Mouse (Mus musculus) cerebellum, adult 11-12 months (tissue): ENCODE measurements around the gene Exoc3l4.

Source experiments
- DNase-seq: peaks from one replicate; pipeline ENCODE4 v3.0.0; 2022

Gene Exoc3l4

GRCm38 (mm10) chr12:111412581-111413284 is 4.1 kb upstream of the Exoc3l4 start:
- DNase-seq = no peak

- peak; percentile 84 for DNase-seq
These were observed 3.5 kb upstream of the Exoc3l4 start for GRCm38 (mm10) chr12:111413300-111413699.

GRCm38 (mm10) chr12:111419918-111420317 is 3.1 kb downstream of the Exoc3l4 start:
- DNase-seq = no peak

- no peak for DNase-seq
These were observed 4.3 kb downstream of the Exoc3l4 start for GRCm38 (mm10) chr12:111420946-111421709.

GRCm38 (mm10) chr12:111422852-111423251 is 6.0 kb downstream of the Exoc3l4 start:
- no peak for DNase-seq

- no peak for DNase-seq
These were observed 6.8 kb downstream of the Exoc3l4 start for GRCm38 (mm10) chr12:111423570-111424129.

GRCm38 (mm10) chr12:111424547-111424946 is 7.7 kb downstream of the Exoc3l4 start:
- no peak for DNase-seq

- DNase-seq = peak; percentile 63
These were observed 8.4 kb downstream of the Exoc3l4 start for GRCm38 (mm10) chr12:111425258-111425657.

GRCm38 (mm10) chr12:111425789-111426460 is 9.1 kb downstream of the Exoc3l4 start:
- DNase-seq = peak; percentile 82

GRCm38 (mm10) chr12:111427438-111428113 is 10.8 kb downstream of the Exoc3l4 start:
- DNase-seq = no peak

- no peak for DNase-seq
These were observed 11.5 kb downstream of the Exoc3l4 start for GRCm38 (mm10) chr12:111428364-111428763.

GRCm38 (mm10) chr12:111428961-111429911 is 12.4 kb downstream of the Exoc3l4 start:
- DNase-seq = no peak

GRCm38 (mm10) chr12:111430049-111430867 is 13.4 kb downstream of the Exoc3l4 start:
- no peak for DNase-seq

- DNase-seq = no peak
These were observed 14.3 kb downstream of the Exoc3l4 start for GRCm38 (mm10) chr12:111430868-111431817.

GRCm38 (mm10) chr12:111432097-111432496 is 15.3 kb downstream of the Exoc3l4 start:
- DNase-seq = no peak

GRCm38 (mm10) chr12:111432751-111433331 is 16.0 kb downstream of the Exoc3l4 start:
- DNase-seq = no peak

- DNase-seq = no peak
These were observed 17.4 kb downstream of the Exoc3l4 start for GRCm38 (mm10) chr12:111434164-111434744.

GRCm38 (mm10) chr12:111434745-111435327 is 18.0 kb downstream of the Exoc3l4 start:
- DNase-seq = no peak
